Mouse (Mus musculus) cortical plate, adult 2 months (tissue): Measurements from ENCODE around the gene Acsbg2.

ENCODE experiments used
- CTCF ChIP-seq: fragments of 200-500 bp; IDR thresholded peaks from 2 replicates; pipeline ENCODE4 v1.5.1; 2011; ENCODE audit warnings: mild to moderate bottlenecking, control low read depth, low read length; ENCODE audit not compliant: insufficient read depth; ENCODE audit errors: extremely low read depth
- POLR2A ChIP-seq: fragments of 200-500 bp; IDR thresholded peaks from 2 replicates; pipeline ENCODE4 v1.6.1; 2011; ENCODE audit warnings: mild to moderate bottlenecking, low read length, control low read depth; ENCODE audit not compliant: insufficient read depth; ENCODE audit errors: extremely low read depth

DNA sequence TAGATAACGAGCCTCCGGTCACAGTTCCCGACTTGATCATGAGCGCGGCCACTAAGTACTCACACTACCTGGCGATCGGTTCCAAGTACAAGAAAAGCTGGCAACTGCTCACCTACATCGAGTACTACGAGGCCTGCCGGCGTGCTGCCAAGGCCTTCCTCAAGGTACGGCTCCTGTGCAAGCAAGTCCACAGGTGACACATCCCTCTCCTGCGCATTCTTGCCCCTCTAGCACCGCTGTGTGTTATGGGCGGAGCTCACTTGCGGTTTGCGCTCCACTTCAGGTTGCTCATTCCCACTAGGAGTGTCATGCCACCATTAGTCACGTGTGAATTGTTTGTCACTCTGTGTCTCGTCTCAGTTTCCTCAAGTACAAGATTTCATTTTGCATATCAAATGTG lies 3.2 kb upstream of the Acsbg2 start:
- no peak for TF ChIP-seq POLR2A
- TF ChIP-seq CTCF, result no peak
